Mouse (Mus musculus) testis, postnatal 10 days (tissue): ENCODE data around the gene Slc38a9.
"Not testable (repeated sequence)": the region's sequence is repeated elsewhere in the genome, so short reads cannot be mapped to it uniquely, and the experiment has no call there.

ENCODE experiments used
- DNase-seq: peaks from one replicate; pipeline ENCODE4 v3.0.0; 2021; ENCODE audit warnings: low spot score

The Slc38a9 gene

DNA sequence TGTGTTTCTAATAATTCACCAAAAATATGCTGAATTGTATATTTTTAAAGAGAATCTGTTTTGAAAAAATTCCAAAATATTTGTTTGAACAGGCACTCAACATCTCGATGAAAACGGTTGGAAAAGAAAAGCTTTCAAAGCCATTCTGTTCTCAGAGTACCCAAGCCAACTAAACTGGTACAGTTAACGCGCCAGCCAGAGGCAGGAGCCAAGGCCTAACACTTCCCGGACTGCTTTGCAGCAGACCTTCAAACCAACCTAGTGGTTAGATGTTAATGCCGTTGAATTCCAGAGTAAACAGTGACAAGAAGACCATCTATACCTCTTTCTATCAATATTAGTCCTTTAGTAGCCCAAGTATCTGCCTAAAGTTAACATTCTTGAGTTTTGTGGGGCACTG lies 23.4 kb downstream of the Slc38a9 start:
- no peak for DNase-seq

DNA sequence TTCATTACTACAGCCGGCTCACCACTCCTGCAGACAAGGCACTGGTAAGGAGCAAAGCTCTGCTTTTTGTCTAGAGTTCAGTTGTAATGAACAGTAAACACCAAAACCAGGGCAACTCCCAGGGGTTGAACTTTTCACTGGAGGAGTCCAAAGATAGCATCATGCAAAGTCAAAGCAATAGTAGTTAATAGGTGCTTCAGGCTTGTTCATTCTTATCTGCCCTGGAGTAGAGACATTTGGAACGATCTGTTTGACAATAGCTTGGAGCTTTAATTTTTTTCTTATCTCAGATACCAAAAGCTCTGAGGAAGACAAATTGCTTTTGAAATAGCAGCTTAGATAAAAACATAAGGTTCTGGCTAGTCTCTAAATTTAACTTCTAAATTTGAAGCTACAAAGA lies 25.6 kb downstream of the Slc38a9 start:
- no peak for DNase-seq

DNA sequence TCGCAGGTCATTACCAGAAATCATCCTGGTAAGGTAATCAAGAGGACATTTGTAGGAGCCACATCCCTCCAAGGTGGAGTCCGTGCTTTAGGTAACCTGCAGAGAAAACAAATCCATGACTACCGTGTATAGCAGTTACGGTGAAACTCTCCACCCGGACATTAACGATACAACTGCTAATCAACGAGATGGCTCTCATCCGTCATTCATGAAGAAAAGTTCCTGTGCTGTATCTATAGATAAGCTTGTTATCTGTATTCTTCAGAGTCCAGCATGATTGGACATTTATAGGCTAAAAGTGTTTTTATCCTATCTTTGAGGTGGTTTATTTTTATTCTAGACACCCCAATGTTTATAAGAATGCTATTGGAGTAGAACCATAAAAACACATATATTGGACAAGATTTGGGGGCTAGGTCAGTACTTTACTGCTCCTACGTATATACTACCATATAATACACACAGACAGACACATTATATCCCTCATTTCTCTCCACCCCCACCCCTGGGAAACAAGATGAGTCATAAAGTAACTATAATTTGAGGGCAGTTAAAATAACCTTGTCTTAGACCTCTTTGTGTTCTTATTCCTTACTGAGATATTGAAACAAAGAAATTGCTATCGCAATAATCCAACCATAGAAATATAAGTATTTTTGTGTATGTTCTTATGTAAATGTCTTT lies 32.5 kb downstream of the Slc38a9 start:
- DNase-seq, result no peak

DNA sequence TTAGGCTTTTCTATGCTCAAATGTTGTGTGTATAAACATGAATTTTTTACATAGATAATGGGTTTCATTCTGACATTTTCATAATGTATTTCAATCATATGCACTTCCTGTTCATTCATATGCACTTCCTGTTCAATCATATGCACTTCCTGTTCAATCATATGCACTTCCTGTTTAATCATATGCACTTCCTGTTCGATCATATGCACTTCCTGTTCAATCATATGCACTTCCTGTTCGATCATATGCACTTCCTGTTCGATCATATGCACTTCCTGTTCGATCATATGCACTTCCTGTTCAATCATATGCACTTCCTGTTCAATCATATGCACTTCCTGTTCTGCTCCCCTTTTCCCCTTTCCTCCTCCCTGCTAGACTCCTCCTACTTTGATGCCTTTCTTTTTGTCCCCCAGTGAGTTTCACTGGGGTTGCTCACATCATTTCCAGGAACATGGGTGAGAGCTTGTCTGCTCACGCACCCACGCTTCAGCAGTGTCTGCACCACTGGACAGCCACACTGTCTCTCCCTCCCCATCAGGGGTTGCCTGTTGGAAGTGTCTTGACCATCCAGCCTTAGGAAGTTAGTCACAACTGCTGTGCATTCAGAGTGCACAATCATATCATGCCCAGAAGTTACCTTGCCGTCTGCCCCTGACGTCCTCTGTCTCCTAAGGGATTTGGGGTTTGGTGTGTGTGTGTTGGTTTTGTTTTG lies 35.1 kb downstream of the Slc38a9 start:
- DNase-seq, result no peak

DNA sequence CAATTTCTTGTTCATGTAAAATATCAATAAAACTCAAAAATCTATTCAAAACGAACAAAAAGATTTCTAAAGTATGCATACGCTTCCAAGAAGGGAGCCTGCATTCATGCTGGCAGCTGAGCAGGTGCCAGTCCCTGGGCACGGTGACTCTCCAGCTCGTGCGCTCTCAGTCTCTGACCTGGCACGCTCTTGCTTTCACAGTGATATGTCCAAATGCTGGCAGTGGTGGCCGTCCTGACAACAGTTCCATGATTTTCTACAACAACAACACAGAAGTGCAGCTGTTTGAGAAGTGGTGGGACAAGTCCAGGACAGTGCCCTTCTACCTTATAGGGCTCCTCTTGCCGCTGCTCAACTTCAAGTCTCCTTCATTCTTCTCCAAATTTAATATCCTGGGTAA lies 40.7 kb downstream of the Slc38a9 start:
- no peak for DNase-seq

DNA sequence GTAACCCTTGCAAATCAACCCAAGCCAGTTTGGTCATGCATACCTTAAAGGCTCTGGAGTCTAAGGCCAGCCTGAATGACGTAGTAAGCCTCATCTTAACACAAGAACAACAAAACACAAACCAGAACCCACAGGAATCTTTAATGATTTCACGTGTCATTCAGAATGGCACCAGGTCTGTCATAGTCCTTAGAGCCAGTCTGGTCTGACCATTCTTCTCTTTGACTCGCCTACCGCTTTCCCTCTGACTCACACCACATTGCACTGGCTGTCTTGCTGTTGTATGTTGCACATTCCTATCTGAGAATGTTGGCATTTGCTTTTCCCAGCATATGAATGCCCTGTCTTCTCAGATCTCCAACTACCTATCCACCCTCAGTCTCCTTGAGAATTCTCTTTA lies 45.8 kb downstream of the Slc38a9 start:
- DNase-seq, result no peak

DNA sequence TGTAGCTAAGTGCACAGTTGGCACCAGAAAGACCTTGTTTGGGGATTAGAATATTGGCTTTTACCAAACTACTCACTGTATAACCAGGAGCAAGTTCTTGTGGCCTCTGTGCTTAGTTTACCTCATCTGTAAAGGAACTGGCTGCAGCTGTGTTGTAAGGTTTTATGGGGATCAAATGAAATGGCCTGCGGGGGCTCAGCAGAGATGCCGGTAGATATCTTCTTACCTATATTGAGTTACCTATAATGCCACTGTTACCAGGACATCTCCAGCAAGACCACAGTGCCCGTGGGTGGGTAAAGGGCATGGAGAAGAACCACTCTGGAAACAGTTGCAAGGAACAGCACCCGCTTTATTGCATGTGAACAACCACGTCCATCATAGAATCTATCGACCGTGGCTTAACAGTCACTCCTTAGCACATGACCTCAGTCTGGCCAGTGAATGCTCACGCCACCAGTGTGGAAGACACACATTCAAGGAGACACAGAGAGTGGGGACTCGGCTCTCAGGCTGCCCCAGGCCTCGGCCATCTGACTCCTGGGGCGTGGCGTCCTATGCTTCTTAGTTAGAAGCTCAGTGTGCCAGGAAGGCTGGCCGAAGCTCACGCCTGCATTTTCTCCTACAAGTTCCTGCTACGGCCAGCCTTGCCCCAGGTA lies 59.7 kb downstream of the Slc38a9 start:
- no peak for DNase-seq

DNA sequence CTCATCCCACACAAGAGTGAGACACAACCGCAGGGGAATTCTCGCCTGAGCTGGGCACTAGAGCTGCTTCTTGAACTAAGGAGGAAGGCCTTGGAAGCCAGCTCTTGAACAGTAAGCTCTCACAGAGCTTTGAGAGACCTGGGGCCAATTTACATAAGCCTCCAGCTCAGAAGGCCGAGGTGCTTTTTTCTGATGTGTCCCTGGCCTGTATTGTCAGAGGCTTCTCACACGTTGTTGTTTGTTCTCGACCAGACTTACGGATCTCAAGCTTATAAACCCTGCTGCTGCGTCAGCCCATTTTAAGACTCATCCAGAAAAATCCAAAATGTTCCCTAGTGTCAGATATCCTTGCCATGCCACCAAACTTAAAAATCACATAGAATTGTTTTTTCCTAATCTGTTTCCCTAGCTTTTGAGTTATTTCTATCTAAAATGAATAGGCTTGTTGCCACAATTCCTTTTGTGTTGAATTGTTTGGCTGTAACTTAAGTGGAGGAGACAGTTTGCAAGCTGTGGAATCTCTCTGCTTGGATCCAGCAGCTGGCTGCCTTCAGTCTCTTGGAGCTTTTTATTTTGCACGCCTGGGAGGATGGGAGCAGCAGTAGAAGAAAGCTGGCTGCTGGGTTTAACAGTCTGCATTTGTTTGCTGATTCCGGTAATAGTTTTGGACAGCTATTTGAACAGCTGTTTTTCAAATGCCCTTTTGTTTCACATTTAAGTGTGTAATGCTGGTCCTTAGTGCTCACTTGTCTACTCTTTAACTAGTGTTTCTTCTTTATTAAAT lies 61.6 kb downstream of the Slc38a9 start:
- DNase-seq, result no peak

DNA sequence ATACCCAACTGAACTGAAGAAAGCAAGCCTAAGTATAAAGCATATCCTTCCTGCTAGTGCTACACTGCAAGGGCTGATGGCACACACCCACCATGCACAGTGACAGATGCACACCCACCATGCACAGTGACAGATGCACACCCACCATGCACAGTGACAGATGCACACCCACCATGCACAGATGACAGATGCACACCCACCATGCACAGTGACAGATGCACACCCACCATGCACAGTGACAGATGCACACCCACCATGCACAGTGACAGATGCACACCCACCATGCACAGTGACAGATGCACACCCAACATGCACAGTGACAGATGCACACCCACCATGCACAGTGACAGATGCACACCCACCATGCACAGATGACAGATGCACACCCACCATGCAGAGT lies 63.7 kb downstream of the Slc38a9 start:
- DNase-seq, result not testable (repeated sequence)

DNA sequence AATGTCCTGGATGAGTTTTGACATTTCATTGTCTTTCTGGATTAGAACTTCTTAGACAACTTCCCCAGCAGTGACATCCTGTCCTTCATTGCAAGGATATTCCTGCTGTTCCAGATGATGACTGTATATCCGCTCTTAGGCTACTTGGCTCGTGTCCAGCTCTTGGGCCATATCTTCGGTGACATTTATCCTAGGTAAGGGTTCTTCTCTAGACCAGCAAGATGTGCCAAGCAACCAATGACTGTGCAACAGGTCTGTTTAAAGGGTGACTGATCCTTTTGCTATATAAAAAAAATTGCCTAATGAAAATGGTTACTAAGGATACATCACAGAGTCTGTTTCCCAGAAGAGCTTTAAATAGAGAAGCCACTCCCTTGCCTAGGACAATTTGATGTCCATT lies 65.5 kb downstream of the Slc38a9 start:
- DNase-seq, result no peak

DNA sequence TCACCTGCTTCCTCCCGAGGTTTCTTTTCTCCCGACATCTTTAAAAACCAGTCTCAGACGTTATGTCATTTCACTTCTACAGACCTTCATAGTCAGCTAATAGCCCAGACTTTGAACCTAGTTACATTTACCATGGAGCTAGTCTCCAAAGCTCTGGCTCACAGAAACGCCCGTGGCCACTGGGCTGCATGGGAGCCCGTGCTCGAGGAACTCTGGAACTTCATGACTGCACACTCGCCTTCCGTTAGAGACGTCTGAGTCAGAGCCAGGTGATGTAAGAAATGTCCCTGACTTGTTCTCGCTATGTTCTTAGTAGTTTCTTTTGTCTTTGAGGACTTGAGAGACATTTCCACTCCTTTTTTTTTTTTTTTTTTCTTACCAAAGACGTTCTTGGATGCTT lies 72.8 kb downstream of the Slc38a9 start:
- DNase-seq, result no peak

DNA sequence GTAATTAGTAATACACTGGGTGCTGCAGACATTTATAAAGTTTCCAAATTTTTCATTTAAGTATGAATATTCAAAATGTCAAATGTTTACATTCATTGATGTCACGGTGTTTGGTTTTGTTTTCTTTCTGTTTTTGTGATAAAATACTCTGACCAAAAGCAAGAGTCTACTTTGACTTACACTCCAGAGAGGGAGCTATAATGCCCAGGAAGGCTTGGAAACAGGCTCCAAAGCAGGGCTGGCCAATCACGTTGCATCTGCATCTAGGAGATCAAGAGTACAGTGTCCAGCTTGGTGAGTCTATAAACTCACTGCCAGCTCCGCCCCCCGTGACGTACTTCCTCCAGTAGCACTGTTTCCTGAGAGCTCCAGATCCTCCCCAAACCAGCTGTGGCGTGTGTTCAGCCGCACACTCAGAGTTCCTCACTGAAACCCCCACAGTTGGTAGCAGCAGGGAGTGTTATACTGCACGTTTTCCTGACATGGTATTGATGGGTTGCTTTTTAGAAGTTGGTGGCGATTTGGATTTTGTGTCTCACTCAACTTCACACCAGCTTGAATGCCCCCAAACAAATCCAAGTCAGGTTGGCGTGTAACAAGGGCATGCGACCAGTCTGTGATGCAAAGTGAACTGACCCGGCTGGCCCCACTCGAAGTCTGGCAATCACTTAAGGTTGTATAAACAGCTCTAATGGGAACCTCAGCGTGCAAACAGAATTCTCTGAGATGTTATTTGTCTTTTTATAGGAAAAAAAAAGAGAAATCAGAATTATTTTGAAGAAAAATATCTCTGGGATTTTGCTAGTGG lies 74.6 kb downstream of the Slc38a9 start:
- DNase-seq, result no peak

DNA sequence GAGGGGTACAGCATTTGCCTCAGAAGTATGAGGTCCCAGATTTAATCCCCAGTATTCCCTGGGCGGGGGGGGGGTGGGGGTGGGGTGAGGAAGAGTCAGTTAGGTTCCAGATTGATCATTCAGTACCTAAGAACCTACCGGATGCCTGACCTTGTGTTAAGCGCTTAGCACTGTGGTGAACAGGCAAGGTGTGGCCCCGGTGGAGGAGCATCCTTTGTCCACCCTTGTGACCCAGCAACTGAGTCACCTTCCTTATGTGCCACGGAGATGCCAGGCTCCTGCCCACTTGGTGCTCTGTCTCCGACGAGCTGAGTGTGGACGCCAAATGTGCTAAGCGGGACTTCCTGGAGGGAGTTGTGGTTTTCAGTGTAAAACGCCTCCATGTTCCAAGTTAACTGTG lies 75.9 kb downstream of the Slc38a9 start:
- DNase-seq, result no peak

DNA sequence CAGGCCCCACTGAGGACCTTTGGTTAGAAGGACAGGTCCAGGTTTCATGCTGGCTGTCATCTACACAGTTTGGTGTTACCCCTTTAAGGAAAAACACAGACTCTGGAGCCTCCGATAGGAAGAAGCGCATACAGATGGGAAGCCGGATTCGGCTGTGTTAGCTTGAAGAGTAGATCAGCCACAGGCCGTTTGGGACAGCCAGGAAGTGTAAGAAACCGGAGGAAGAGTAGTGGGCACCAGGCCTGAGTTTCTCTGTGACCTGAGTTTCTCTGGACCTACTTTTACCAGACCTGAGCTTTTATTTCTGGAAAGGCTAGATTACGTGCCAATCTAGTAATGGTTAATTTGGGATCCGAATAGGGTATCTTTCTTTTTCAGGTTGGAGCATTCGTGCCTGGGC lies 76.6 kb downstream of the Slc38a9 start:
- DNase-seq, result no peak

DNA sequence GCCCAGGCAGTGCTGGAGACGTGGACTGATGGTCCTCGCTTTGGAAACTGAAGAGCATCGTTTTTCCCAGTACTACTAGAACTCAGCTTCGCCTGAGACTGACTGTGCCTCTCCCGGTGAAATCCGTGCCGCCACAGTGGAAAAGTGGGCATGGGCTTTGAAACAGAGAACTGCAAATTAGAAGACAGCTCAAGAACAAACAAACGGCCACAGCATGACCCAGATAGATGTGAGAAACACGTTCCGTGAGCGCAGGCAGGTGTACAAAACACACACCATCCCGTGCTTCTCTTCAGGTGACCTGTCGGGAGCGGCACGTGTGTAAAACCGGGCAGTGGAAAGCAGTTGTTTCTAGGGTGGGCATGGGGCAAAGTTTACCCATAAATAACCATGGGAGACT lies 77.5 kb downstream of the Slc38a9 start:
- no peak for DNase-seq

DNA sequence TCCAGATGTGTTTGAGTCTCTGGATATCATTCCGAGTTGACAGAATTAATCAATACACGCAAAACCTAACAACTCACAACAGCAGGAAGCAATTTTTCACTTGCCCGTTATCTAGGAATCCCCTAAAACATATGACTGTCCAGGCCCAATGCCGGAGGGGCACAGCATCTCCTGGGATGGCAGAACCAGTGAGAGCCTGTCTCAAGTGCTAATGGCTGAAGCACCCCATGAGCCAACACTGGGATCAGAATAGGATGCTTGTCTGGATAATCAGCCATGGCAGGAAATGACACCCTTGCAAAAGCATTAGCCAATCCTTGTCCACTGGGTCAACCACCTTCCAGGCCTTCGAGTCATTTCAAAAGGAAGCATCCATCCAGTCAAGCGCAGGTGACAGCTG lies 79.5 kb downstream of the Slc38a9 start:
- DNase-seq, result no peak

DNA sequence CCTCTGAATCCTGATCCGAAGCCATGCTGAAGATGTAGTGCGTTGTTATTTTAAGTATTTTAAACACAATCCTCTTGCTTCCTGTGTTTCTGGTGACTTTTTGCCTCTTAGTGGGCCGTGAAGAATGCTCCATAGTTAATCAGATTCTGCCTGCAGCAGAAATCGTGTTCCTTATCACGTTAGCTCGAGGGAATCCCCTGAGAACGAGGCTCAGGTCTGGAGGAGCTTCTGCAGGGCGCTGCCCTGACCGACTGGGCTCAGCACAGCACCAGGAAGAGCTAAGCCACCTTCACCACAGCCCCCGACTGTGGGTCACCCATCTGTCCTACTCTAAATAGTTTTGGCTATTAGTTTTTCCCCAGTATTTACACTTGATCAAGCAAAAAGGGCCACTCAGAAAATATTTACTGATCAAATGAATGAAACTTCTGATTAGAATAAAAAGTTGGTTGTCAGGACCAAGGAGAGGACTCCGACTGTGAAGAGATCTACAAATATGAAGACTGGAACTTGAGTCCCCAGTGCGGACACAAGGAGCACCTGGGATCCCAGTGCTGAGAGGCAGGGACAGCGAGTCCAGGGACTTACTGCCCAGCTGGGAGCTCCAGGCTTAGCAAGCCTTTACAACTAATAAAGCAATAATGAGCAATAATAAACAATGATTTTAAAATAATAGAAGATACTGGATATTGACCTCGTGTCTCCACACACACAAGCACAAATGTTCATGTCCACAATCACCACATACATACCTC lies 81.7 kb downstream of the Slc38a9 start:
- DNase-seq, result no peak

DNA sequence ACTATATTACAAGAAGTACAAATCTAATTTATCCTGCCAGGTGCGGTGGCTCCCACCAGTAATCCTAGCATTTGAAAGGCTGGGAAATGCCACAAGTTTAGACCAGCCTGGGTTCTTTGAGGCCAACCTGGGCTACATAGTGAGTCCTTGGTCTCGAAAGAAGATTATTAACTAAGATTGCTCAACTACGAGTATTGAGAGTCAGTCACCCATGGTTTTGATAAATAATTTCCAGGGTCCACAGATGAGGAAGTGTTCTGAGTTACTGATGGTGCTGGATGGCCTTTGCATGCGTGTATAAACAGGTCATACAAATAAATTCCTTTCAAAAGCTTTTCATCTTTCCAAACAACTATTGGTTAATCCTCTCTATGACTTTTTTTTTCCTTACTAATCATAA lies 83.1 kb downstream of the Slc38a9 start:
- DNase-seq, result no peak

DNA sequence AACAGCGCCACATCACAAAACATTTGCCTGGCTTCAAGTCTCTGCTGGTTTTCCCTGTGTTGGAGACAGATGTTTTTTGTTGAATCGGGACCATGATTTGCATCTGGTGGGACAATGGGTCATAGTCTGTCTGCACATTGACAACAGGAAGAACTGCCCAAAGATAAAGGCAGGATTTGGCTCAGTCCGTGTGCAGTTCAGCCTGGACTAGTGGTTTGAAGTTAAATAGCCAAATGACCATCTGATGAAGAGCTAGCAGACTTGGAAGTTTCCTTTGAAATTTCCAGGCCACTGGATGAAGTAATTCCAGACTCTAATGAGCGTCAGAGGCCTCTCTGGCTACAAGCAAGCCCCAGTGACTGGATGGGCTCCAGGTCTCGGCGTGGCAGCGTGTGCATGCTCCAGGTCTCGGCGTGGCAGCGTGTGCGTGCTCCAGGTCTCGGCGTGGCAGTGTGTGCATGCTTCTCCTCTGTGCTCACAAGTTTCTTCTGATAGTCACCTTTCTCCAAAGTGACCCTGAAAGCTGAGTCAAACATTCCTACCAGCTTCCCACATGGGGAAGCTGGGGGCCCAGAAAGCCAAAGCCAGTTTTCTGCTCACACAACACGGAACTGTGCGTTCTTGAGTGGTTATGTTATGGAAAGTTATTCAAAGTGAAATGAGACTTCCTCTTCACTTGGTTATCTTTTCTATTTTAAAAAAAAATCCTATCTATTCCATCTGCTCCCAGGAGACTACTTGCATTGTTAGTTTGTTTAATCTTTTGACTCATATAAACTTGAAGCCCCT lies 83.7 kb downstream of the Slc38a9 start:
- DNase-seq, result no peak
